Comparison of ENCODE assay signal across 25 mouse cellular contexts in the genomic region with DNA sequence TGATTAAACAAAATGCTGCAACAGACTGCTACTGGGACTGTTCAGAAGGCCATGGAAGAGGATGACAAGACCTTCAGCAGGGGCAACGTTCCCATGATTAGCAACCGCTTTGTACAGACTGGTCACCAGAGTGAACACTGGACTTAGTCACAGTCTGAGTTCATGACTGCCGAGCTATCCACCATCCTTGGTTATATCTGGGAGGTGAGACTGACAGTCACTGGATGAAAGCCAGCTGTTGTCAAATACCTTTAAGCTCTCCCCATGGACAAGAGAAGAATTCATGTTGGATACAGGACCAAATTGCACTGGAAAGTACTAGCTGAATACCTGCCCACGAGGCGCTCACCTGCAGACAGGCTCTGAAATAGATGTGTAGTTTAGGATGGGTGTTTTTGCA. TPM values are rescaled to one million over a fixed set of nuclear protein-coding genes. Genes with fewer than 3 reads are reported as not detected.
A peak's percentile ranks its signal among the peaks of the same experiment; 100 is the strongest.
DNase-seq lines count a peak whose midpoint lies in the region; ATAC-seq lines count a peak whose summit lies in the region.
"Had no signal": no experiment of that assay in that cellular context is flagged by ENCODE, and none has a peak within 500 bp of the region (broad histone marks: within the 10 kb centered on the region; RNA-seq: fewer than 3 reads in every experiment).

No protein-coding gene starts in this region.

- 42% methylated on average over 5 of the region's 5 CpGs for WGBS in heart, embryonic 14.5 days
- 65% methylated on average over 5 of the region's 5 CpGs for WGBS in heart, embryonic 10.5 days
- WGBS in heart, embryonic 16.5 days = 51% methylated on average over 5 of the region's 5 CpGs

- no peak overlapping the region for H3K4me3 ChIP-seq in heart, embryonic 14.5 days (ENCODE audit: control insufficient read depth in 1 of 2, insufficient read depth in 1 of 2, low read depth in 1 of 2, low read length in 2 of 2)
- H3K4me3 ChIP-seq in heart, embryonic 10.5 days = no peak overlapping the region
- H3K4me3 ChIP-seq in heart, embryonic 16.5 days (ENCODE audit: low read length) = no peak overlapping the region
- H3K4me3 ChIP-seq: embryonic facial prominence, embryonic 10.5 days; embryonic facial prominence, embryonic 12.5 days; forebrain, embryonic 13.5 days; forebrain, embryonic 15.5 days had no signal

- intact Hi-C loops in heart, postnatal 10 days (cut with DNase I) = no loop called here

- no peaks in the 10 kb centered on the region for H3K9me3 ChIP-seq in heart, embryonic 14.5 days (ENCODE audit: control insufficient read depth, low read length)
- no peaks in the 10 kb centered on the region for H3K9me3 ChIP-seq in heart, embryonic 10.5 days
- H3K9me3 ChIP-seq in heart, embryonic 16.5 days (replicated peaks; ENCODE audit: control insufficient read depth, low read length) = no peaks in the 10 kb centered on the region
- H3K9me3 ChIP-seq: embryonic facial prominence, embryonic 10.5 days; embryonic facial prominence, embryonic 12.5 days; forebrain, embryonic 13.5 days; forebrain, embryonic 15.5 days; G1E had no signal

- H3K4me1 ChIP-seq in heart, embryonic 14.5 days (ENCODE audit: control insufficient read depth in 2 of 2, insufficient read depth in 2 of 2, low read length in 2 of 2) = peaks cover 8 to 11% of the 10 kb centered on the region in 2 experiments
- peaks cover 9% of the 10 kb centered on the region; the same call in 1 of the 2 replicates for H3K4me1 ChIP-seq in heart, embryonic 10.5 days
- peaks cover 8% of the 10 kb centered on the region for H3K4me1 ChIP-seq in heart, embryonic 16.5 days (ENCODE audit: control insufficient read depth, insufficient read depth, low read length)
- H3K4me1 ChIP-seq: embryonic facial prominence, embryonic 12.5 days had no signal

- H3K36me3 ChIP-seq in heart, embryonic 14.5 days (ENCODE audit: control insufficient read depth, insufficient read depth, low read length) = no peaks in the 10 kb centered on the region
- no peaks in the 10 kb centered on the region for H3K36me3 ChIP-seq in heart, embryonic 10.5 days
- no peaks in the 10 kb centered on the region for H3K36me3 ChIP-seq in heart, embryonic 16.5 days (ENCODE audit: control insufficient read depth, insufficient read depth)
- H3K36me3 ChIP-seq: embryonic facial prominence, embryonic 10.5 days; embryonic facial prominence, embryonic 12.5 days; forebrain, embryonic 15.5 days; G1E had no signal

- H3K4me2 ChIP-seq in heart, embryonic 14.5 days (ENCODE audit: low read length) = no peak overlapping the region
- no peak overlapping the region for H3K4me2 ChIP-seq in heart, embryonic 16.5 days (ENCODE audit: low read depth, low read length)
- H3K4me2 ChIP-seq: embryonic facial prominence, embryonic 12.5 days; forebrain, embryonic 13.5 days; forebrain, embryonic 15.5 days had no signal

- DNase-seq in heart, adult 11 months = peak; percentile 56
- DNase-seq in heart, postnatal 4 days = no peak
- DNase-seq in heart, embryonic 10.5 days (ENCODE audit: low spot score) = no peak
- no peak for DNase-seq in heart, postnatal 10 days
- no peak for DNase-seq in frontal cortex, postnatal 10 days (ENCODE audit: low spot score in 2 of 2)
- DNase-seq: adrenal gland, postnatal 14 days; adrenal gland, postnatal 36 days; B cell, adult 2 months; cerebellum, adult 11-12 months; cerebellum, adult 2 months; cerebellum, adult 9-10 months; cerebellum, postnatal 10 days; cerebellum, postnatal 25 days; forebrain, postnatal 0 days had no signal

- no peak overlapping the region for H3K9ac ChIP-seq in heart, embryonic 14.5 days (ENCODE audit: low read length)
- H3K9ac ChIP-seq in heart, embryonic 16.5 days (ENCODE audit: low read length) = no peak overlapping the region
- H3K9ac ChIP-seq: embryonic facial prominence, embryonic 12.5 days; forebrain, embryonic 13.5 days; forebrain, embryonic 15.5 days; forebrain, postnatal 0 days had no signal

- peak overlapping the region in 1 of 2 experiments; percentile 59; a peak in 2 of 4 replicates for H3K27ac ChIP-seq in heart, embryonic 14.5 days (replicated peaks in 1 of 2; ENCODE audit: control insufficient read depth in 1 of 2, insufficient read depth in 1 of 2, low read depth in 2 of 2, low read length in 2 of 2)
- H3K27ac ChIP-seq in heart, embryonic 10.5 days = no peak overlapping the region
- H3K27ac ChIP-seq in heart, embryonic 16.5 days (ENCODE audit: low read length) = peak overlapping the region; percentile 27
- H3K27ac ChIP-seq: embryonic facial prominence, embryonic 10.5 days; embryonic facial prominence, embryonic 12.5 days; forebrain, embryonic 13.5 days; forebrain, embryonic 15.5 days had no signal

- H3K27me3 ChIP-seq in heart, embryonic 14.5 days (ENCODE audit: control insufficient read depth, insufficient read depth, low read length) = no peaks in the 10 kb centered on the region
- H3K27me3 ChIP-seq in heart, embryonic 10.5 days (ENCODE audit: insufficient read depth, poor library complexity, severe bottlenecking) = no peaks in the 10 kb centered on the region
- no peaks in the 10 kb centered on the region for H3K27me3 ChIP-seq in heart, embryonic 16.5 days (ENCODE audit: control insufficient read depth, insufficient read depth, low read length)
- H3K27me3 ChIP-seq: CH12.LX; embryonic facial prominence, embryonic 12.5 days; forebrain, embryonic 13.5 days; forebrain, embryonic 15.5 days; Patski had no signal

- ATAC-seq in heart, embryonic 14.5 days (ENCODE audit: insufficient number of reproducible peaks, insufficient read depth, low FRiP score, low read depth) = peak; percentile 47; the same call in 1 of the 2 replicates
- 0 out of 2 replicates have a peak, but pooled peaks have one; percentile 28 for ATAC-seq in heart, embryonic 16.5 days (replicated peaks; ENCODE audit: extremely low read depth, insufficient read depth, low FRiP score)
- ATAC-seq: activated CD4-positive, CD25-positive, alpha-beta regulatory T cell, adult 4 months; CD4-positive, CD25-positive, alpha-beta regulatory T cell, adult 4 months; forebrain, embryonic 13.5 days; forebrain, embryonic 15.5 days; forebrain, postnatal 0 days; Patski had no signal

RNA-seq across cellular contexts. Expression of a gene that starts 2.4 kb away (rescaled TPM):
- 10 to 100 TPM; 25.4 to 27.5 TPM for total RNA-seq in heart, postnatal 4 days (2021)
- 13.1 and 16.5 TPM in 2 replicates for polyA plus RNA-seq in heart, embryonic 14.5 days (2014; fragmentation: Nextera tagmentation; extraction: Ambion mirVana)
- 5.2 and 6.8 TPM in 2 replicates for polyA plus RNA-seq in heart, embryonic 10.5 days (2016; fragmentation: Nextera tagmentation; extraction: Ambion mirVana)
- 17.3 and 17.8 TPM in 2 replicates for polyA plus RNA-seq in heart, embryonic 16.5 days (2015; fragmentation: Nextera tagmentation; extraction: Ambion mirVana)
- total RNA-seq in heart, postnatal 10 days (2021) = 10 to 100 TPM; 13.0 to 16.3 TPM
- polyA plus RNA-seq: G1E had no signal
